Mouse (Mus musculus) E14TG2a.4 (cell line): ENCODE results near the gene Got2.

Experiments
- CTCF ChIP-seq: conservative IDR thresholded peaks from 2 replicates; pipeline ENCODE4 v1.5.1; 2014; ENCODE audit warnings: low read length
- POU5F1 ChIP-seq: IDR thresholded peaks from 2 replicates; pipeline ENCODE4 v1.6.1; 2014; ENCODE audit warnings: low read length, borderline replicate concordance

- TF ChIP-seq CTCF (no peak), POU5F1 (no peak)
Measured at GRCm38 (mm10) chr8:95893701-95894100, 5.4 kb upstream of the Got2 start.
